Mouse (Mus musculus) bone marrow, adult 2 months (tissue): ENCODE data around the gene Grip1.

Source experiments
- CTCF ChIP-seq: fragments of 200-500 bp; IDR thresholded peaks from 2 replicates; pipeline ENCODE4 v1.5.1; 2011; ENCODE audit warnings: low read length, control low read depth; ENCODE audit not compliant: control insufficient read depth, insufficient read depth
- POLR2A ChIP-seq: fragments of 200-500 bp; IDR thresholded peaks from 2 replicates; pipeline ENCODE4 v1.6.1; 2011; ENCODE audit warnings: low read depth, mild to moderate bottlenecking, control low read depth, low read length, borderline replicate concordance; ENCODE audit not compliant: control insufficient read depth

DNA sequence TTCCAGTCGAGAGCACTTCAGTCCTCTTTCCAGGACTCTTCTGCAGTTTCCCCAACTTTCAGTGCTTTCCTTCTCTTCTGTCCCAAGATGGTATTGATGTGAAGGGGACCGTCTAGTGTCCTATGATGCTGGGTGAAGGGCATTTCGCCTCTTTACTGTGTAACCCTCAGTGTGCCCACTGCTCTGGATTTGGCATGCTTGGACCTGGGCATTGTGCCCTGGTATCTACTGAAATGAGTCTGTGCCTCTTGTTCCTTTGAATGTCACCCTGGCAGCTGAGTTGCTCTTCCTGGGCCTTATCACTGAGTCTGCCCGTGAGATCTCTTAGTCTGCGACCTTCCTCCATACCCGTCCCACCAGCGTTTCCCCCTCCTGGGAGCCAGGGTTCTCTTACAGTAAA, 9.7 kb downstream of the Grip1 start:
- TF ChIP-seq POLR2A = no peak
- no peak for TF ChIP-seq CTCF
